Mouse (Mus musculus) forebrain, embryonic 12.5 days (tissue): ENCODE results near the gene P4htm. TPM values are rescaled to one million over a fixed set of nuclear protein-coding genes. Genes with fewer than 3 reads are reported as not detected.
A peak's percentile ranks its signal among the peaks of the same experiment; 100 is the strongest.

Experiments used
- ATAC-seq: fragments of 200-750 bp; cut with Nextera tagmentation; 2 replicates; pipeline ENCODE4 v1.8.0; 2017; ENCODE audit warnings: moderate TSS enrichment; ENCODE audit not compliant: low FRiP score
- H3K27ac ChIP-seq: fragments of 300-500 bp; sonication (generic); 2 replicates; pipeline ENCODE4 v1.5.1; 2016; ENCODE audit warnings: mild to moderate bottlenecking
- H3K27me3 ChIP-seq: fragments of 300-500 bp; sonication (generic); 2 replicates; pipeline ENCODE4 v1.6.1; 2016; ENCODE audit warnings: mild to moderate bottlenecking
- H3K36me3 ChIP-seq: fragments of 300-500 bp; sonication (generic); replicated peaks from 2 replicates; pipeline ENCODE4 v1.6.1; 2016; ENCODE audit warnings: mild to moderate bottlenecking
- H3K4me1 ChIP-seq: fragments of 300-500 bp; sonication (generic); 2 replicates; pipeline ENCODE4 v1.6.1; 2016
- H3K4me2 ChIP-seq: fragments of 300-500 bp; sonication (generic); 2 replicates; pipeline ENCODE4 v1.6.1; 2016; ENCODE audit warnings: mild to moderate bottlenecking, moderate library complexity
- H3K4me3 ChIP-seq: fragments of 300-500 bp; sonication (generic); replicated peaks from 2 replicates; pipeline ENCODE4 v1.5.1; 2016; ENCODE audit warnings: mild to moderate bottlenecking
- H3K9ac ChIP-seq: fragments of 300-500 bp; sonication (generic); 2 replicates; pipeline ENCODE4 v1.6.1; 2016; ENCODE audit warnings: mild to moderate bottlenecking
- H3K9me3 ChIP-seq: fragments of 300-500 bp; sonication (generic); 2 replicates; pipeline ENCODE4 v1.6.1; 2016
- WGBS: fragments of 180-500 bp; shearing (Covaris S2); methylation state at CpG from one replicate; pipeline ENCODE4 v1.1.7; 2016; 5-methylcytosine and 5-hydroxymethylcytosine counted together
- polyA plus RNA-seq: library from polyadenylated mRNA; unstranded; fragments of >200 nt; fragmentation: Nextera tagmentation; extraction: Ambion mirVana; gene quantifications from 2 replicates; pipeline ENCODE4 v1.2.1, GENCODE M21; 2016

Gene P4htm
- polyA plus RNA-seq, 1 experiment from 2014 or later: 16.2 TPM

DNA sequence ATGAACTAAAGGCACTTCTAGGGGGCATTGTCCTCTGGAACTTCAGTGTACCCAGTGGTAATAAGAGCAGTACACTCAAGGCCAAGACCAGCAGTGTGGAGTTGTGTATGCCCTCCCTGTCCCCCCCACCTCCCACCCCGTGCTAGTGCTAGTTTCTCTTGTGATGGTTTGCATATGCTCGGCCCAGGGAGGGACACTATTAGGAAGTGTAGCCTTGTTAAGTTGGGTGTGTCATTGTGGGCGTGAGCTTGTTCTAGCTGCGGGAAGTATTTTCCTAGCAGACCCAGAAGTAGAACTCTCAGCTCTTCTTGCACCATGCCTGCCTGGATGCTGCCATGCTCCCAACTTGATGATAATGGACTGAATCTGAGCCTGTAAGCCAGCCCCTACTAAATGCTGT lies 4.5 kb upstream of the P4htm start:
- Histone ChIP-seq H3K4me3 (no peak overlapping the region), H3K27me3 (no peaks in the 10 kb centered on the region), H3K4me2 (no peak overlapping the region), H3K27ac (no peak overlapping the region), H3K4me1 (peaks cover 9% of the 10 kb centered on the region), H3K9ac (no peak overlapping the region), H3K36me3 (peaks cover 38% of the 10 kb centered on the region), H3K9me3 (no peaks in the 10 kb centered on the region)
- ATAC-seq: no peak
- 88% methylated on average over 4 of the region's 4 CpGs for WGBS

DNA sequence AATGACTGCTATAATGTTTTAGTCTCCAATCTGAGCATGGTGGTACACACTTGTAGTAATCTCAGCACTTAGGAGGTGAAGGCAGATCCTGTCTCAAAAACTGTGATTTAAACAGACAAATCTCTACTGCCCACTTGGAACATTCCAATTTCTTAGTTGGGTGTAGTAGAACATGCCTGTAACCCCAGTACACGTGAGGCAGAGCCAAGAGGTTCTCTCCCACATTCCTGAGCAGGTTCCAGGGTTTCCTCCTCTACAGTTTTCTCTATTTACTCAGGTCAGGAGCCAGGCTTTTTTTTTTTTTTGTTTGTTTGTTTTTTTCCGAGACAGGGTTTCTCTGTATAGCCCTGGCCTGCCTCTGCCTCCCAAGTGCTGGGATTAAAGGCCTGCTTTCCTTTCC lies 2.5 kb upstream of the P4htm start:
- Histone ChIP-seq H3K4me2 (no peak overlapping the region), H3K36me3 (peaks cover 21% of the 10 kb centered on the region), H3K4me3 (no peak overlapping the region), H3K9ac (no peak overlapping the region), H3K27me3 (no peaks in the 10 kb centered on the region), H3K4me1 (peaks cover 20% of the 10 kb centered on the region), H3K27ac (no peak overlapping the region), H3K9me3 (no peaks in the 10 kb centered on the region)
- 69% methylated on average over 2 of the region's 2 CpGs for WGBS
- no peak for ATAC-seq

DNA sequence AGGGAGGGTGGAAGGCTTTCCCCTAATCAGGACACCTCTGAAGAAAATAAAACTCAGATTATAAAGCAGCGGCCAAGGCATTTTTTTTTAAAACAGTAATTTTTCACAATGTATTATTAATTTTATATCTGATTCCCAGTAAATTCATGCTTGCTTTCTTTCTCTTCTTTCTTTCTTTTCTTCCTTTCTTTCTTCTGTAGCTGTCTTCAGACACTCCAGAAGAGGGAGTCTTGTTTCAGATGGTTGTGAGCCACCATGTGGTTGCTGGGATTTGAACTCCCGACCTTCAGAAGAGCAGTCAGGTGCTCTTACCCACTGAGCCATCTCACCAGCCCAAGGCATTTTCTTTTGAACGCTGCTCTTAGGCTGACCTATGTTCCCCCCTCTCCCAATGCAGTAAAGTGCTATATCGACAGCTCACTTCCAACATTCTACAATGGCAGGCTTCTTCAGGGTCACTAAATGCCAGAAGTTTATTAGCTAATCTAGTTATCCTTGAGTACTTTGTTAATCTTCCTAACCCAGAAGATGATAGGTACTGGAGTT lies 1.6 kb upstream of the P4htm start:
- Histone ChIP-seq H3K27ac (no peak overlapping the region), H3K36me3 (peaks cover 13% of the 10 kb centered on the region), H3K9me3 (no peaks in the 10 kb centered on the region), H3K9ac (no peak overlapping the region), H3K27me3 (no peaks in the 10 kb centered on the region), H3K4me3 (no peak overlapping the region), H3K4me2 (no peak overlapping the region), H3K4me1 (peaks cover 20% of the 10 kb centered on the region)
- 85% methylated on average over 4 of the region's 4 CpGs for WGBS
- ATAC-seq: no peak

DNA sequence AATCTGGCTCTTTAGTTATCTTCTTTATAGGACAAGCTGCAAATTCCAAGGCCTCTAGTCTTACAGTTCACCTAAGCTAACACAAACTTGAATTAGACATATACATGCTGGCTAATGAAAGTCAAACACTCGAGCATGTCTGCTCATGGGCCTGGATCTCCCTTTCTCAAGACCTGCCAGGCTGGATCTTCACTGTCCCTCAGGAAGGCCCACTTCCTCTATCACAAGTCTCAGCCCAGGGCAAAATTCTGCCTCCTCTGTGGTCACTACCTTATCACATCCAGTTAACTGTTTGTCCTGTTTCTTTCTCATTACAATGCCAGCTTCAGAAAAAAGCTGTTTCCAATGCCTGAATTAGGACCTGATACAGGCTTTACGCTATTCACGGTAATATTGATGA lies 3.1 kb downstream of the P4htm start:
- H3K4me1 ChIP-seq: peaks cover 26% of the 10 kb centered on the region
- ATAC-seq: no peak
- H3K4me3 ChIP-seq: no peak overlapping the region
- no peaks in the 10 kb centered on the region for H3K27me3 ChIP-seq
- H3K36me3 ChIP-seq: no peaks in the 10 kb centered on the region; the same call in 1 of the 2 replicates
- 87% methylated on average over 3 of the region's 3 CpGs for WGBS
- no peak overlapping the region for H3K9ac ChIP-seq
- H3K27ac ChIP-seq: no peak overlapping the region
- H3K4me2 ChIP-seq: no peak overlapping the region
- no peaks in the 10 kb centered on the region for H3K9me3 ChIP-seq

DNA sequence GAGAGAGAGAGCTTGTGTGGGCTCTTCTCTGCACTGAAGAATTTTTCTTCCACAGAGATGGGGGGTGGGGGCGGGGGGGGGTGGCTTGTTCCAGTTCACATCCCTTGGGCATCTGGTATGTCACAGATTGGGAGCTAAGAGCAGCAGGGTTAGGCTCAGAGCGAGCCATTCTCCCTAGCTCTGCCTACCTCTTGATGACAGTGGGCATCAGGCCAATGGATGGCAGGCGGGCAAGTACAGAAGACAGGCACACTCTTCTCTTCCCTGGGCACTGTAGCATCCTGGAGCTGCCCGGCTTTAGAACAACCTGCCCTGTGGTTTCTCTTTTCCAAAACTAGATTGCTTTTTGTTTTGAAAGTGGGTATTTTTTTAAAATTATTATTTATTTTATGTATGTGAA lies 6.0 kb downstream of the P4htm start:
- H3K36me3 ChIP-seq: no peaks in the 10 kb centered on the region; the same call in 1 of the 2 replicates
- no peaks in the 10 kb centered on the region for H3K9me3 ChIP-seq
- H3K27ac ChIP-seq: no peak overlapping the region
- no peak overlapping the region for H3K9ac ChIP-seq
- ATAC-seq: no peak
- no peak overlapping the region for H3K4me2 ChIP-seq
- H3K27me3 ChIP-seq: no peaks in the 10 kb centered on the region
- peaks cover 41% of the 10 kb centered on the region for H3K4me1 ChIP-seq
- no peak overlapping the region for H3K4me3 ChIP-seq
- 87% methylated on average over 4 of the region's 4 CpGs for WGBS

DNA sequence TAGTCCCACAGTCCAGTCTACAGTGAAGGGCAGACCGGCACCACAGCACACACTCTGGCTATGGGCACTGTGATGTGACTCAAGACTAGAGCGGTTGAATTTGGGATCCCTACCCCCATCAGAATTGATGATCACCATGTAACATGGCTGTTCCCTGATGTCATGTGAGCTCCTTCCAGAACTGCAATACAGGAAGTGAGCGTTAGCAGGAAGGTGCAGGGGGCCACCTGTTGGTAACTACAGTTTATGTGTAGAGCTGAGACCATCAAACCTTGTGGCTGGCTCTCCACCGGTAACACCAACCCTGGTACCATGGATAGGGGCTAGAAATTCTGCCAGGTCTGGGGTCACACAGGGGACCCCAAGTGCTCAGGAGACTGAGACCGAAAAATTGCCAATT lies 8.2 kb downstream of the P4htm start:
- H3K27me3 ChIP-seq: no peaks in the 10 kb centered on the region
- no peak for ATAC-seq
- 78% methylated on average over 5 of the region's 5 CpGs for WGBS

DNA sequence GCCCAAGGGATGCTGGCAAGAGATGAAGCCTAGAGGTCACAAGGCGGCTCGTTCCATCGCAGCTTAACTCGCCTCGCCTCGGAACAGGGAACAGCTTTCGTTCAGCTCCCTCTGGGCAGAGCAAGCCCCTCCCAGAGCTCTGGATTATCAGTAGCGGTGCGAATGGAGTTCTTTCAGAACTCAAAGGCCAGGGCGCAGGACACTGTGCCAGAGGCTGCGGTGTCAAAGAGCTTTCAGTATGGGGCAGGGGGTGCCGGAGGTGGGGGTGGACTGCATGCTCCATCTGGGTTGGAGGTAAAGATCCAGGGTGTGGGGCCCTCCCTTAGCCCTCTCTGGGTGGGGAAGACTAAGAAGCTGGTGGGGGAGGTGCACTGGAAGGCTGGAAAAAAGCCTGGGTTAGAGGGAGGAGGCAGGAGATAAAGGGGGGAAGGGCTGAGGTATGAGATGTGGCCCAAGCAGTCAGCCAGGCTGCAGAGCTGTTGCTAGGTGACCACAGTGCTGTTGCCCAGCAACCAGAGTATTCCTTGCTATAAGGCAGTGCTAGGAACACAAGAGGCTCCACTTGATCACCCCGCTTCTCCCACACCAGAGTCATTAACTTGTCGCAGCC lies 9.8 kb downstream of the P4htm start:
- H3K27me3 ChIP-seq: no peaks in the 10 kb centered on the region
- H3K9me3 ChIP-seq: no peaks in the 10 kb centered on the region
- peak overlapping the region; percentile 22 for H3K4me3 ChIP-seq
- peaks cover 40% of the 10 kb centered on the region for H3K4me1 ChIP-seq
- under 1% methylated on average over 14 of the region's 14 CpGs for WGBS
- H3K27ac ChIP-seq: peak overlapping the region; percentile 99
- peak; percentile 98 for ATAC-seq
- H3K36me3 ChIP-seq: no peaks in the 10 kb centered on the region; the same call in none of the 2 replicates
- H3K4me2 ChIP-seq: peak overlapping the region; percentile 59
- peak overlapping the region; percentile 59 for H3K9ac ChIP-seq

More for the DNA sequence above, 8.2 kb downstream of the P4htm start:
- Histone ChIP-seq H3K4me3 (no peak overlapping the region), H3K4me2 (no peak overlapping the region), H3K9me3 (no peaks in the 10 kb centered on the region), H3K9ac (no peak overlapping the region), H3K36me3 (no peaks in the 10 kb centered on the region; the same call in 1 of the 2 replicates), H3K4me1 (peaks cover 40% of the 10 kb centered on the region), H3K27ac (peak overlapping the region; percentile 99)

DNA sequence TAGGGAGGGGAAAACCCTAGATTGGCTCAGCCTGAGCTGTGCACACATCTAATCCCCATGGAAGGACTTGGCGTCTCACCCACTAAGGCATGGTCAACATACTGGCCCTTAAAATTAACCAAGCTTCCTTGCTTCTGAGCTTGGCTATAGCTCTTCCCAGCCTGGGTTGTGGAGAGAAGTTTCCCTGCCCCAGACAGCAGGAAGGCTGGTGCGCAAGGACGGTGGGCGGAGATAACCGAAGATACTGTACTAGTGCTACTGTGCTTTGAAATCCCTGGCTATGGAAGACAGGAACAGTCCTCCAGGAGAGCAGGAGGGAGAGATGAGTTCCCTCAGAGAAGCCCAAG lies 18.1 kb downstream of the P4htm start:
- Histone ChIP-seq H3K27ac (peak overlapping the region; percentile 97), H3K4me3 (peak overlapping the region; percentile 78), H3K36me3 (peaks cover 36% of the 10 kb centered on the region), H3K27me3 (no peaks in the 10 kb centered on the region), H3K4me2 (peak overlapping the region; percentile 90), H3K9me3 (no peaks in the 10 kb centered on the region), H3K4me1 (peaks cover 51% of the 10 kb centered on the region), H3K9ac (peak overlapping the region; percentile 97)
- ATAC-seq: no peak; the same call in 1 of the 2 replicates
- 79% methylated on average over 5 of the region's 5 CpGs for WGBS

DNA sequence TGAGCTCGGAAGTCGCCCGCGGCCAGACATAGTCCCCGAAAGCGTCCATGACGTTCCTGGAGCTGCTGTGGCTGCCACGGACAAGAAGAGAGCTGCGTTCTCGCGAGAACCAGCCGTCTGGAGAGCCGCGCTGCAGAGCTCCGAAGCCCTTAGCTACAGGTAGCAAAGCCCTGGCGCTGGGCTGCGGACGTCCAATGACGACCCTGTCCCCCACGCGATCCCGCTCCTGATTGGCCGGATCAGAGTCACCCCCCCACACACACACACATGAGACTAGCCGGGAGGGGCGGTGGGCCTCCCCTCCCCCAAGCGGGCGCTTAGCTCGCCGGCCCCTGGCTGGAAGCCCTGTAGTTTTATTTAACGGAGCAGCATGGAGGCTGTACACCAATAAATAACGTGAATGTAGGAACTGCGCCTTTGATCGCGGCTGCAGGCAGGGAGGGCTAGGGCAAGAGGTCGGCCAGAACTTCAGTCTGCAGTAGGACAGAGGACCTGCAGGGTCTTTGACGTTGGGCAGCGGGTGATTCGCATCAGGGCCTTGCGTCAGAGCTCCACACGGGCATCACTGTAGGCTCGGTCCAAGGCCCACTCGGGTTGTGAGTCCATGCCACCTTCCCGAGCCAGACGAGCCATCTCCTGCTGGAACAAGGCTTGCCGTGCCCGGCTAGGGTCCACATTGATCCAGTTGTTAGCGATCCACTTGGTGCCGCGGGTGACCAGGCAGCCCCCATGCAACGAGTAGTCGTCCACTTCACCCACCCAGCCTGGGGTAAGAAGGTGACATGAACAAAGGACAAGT lies 18.7 kb downstream of the P4htm start, which contains the start of gene Wdr6:
Gene Wdr6 (minus strand): TSS at position 195 of the 799 bp plus-strand sequence.
- whole genome bisulfite sequencing: 5% methylated on average over 51 of the region's 51 CpGs
- Histone ChIP-seq H3K27me3 (no peaks in the 10 kb centered on the region), H3K4me1 (peaks cover 57% of the 10 kb centered on the region), H3K27ac (peak within 1 kb of the TSS; percentile 97), H3K36me3 (peaks cover 41% of the 10 kb centered on the region), H3K4me2 (peak within 1 kb of the TSS; percentile 90), H3K9me3 (no peaks in the 10 kb centered on the region), H3K9ac (peak within 1 kb of the TSS; percentile 97), H3K4me3 (peak within 1 kb of the TSS; percentile 78)
- peak; percentile 98 for ATAC-seq

DNA sequence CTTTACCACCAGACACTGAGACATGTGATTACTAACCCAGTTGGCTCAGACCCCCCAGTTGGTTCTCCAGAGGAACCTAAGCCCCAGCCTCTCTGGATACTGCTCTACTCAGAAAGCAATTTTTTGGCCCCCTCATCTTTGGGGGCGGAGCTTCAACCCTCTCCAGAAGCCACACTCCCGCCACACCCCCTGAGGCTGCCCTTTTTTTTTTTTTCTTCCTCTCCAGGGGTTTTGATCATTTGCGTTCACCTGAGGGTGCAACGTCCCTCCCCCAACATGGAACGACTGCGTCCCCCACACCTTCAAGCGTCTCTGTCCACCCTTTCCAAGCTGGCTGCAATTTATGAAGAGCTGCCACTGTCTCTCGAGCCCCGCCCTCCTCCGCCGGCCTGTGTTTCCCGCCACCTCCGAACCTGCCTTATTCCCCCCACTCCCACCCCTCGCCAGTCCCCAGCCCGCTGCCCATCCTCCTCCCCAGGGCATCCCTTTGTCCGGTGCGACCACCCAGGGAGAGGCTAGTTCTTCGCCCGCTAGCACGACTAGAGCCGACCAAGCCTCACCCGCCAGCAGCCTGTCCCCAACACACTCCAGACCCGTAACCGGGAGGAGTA lies 19.4 kb downstream of the P4htm start:
- H3K9me3 ChIP-seq: no peaks in the 10 kb centered on the region
- peaks cover 63% of the 10 kb centered on the region for H3K4me1 ChIP-seq
- H3K4me2 ChIP-seq: peak overlapping the region; percentile 90
- H3K36me3 ChIP-seq: peaks cover 48% of the 10 kb centered on the region
- H3K27me3 ChIP-seq: no peaks in the 10 kb centered on the region
- H3K4me3 ChIP-seq: peak overlapping the region; percentile 78
- peak overlapping the region; percentile 97 for H3K27ac ChIP-seq
- WGBS: under 1% methylated on average over 22 of the region's 24 CpGs
- peak; percentile 52 for ATAC-seq
- peak overlapping the region; percentile 97 for H3K9ac ChIP-seq

DNA sequence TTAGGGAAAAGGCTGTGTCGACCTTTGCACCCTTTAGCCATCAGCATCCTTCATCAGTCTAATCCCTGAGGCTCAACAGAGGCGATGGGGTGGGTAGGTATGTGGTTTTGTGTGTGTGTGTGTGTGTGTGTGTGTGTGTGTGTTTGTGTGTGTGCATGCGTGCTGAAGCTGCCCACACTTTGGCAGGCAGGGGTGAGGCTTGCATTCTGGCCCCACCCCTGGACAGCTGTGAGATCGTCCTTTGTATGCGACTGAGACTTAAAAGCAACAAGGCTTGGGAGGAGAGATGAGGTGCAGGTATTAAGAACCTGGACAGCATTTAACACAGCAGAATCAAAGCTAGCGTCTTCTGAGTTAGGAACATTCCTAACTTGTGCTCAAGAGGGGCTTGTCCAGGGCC lies 20.4 kb downstream of the P4htm start:
- peaks cover 63% of the 10 kb centered on the region for H3K4me1 ChIP-seq
- ATAC-seq: no peak

More for the DNA sequence above, 20.4 kb downstream of the P4htm start:
- H3K27me3 ChIP-seq: no peaks in the 10 kb centered on the region
- H3K9ac ChIP-seq: peak overlapping the region; percentile 97
- 40% methylated on average over 6 of the region's 6 CpGs for WGBS
- no peaks in the 10 kb centered on the region for H3K9me3 ChIP-seq
- peaks cover 57% of the 10 kb centered on the region for H3K36me3 ChIP-seq
- H3K27ac ChIP-seq: peak overlapping the region; percentile 97; the same call in 1 of the 2 replicates
- H3K4me3 ChIP-seq: peak overlapping the region; percentile 78
- H3K4me2 ChIP-seq: peak overlapping the region; percentile 90
